ENCODE assay signal across 15 mouse cellular contexts in genomic region chr17:15352869-15353610, GRCm38 (mm10). TPM values are rescaled to one million over a fixed set of nuclear protein-coding genes. Genes with fewer than 3 reads are reported as not detected.
DNase-seq lines count a peak whose midpoint lies in the region; ATAC-seq and TF ChIP-seq lines count a peak whose summit lies in the region.
"Had no signal": no experiment of that assay in that cellular context is flagged by ENCODE, and none has a peak within 500 bp of the region (broad histone marks: within the 10 kb centered on the region; RNA-seq: fewer than 3 reads in every experiment).

No protein-coding gene starts in this region.

- H3K4me1 ChIP-seq in kidney, embryonic 14.5 days (ENCODE audit: control insufficient read depth, insufficient read depth, low read length), result 0 out of 2 replicates have a peak, but pooled peaks cover 4% of the 10 kb centered on the region
- no peaks in the 10 kb centered on the region; the same call in 1 of the 2 replicates for H3K4me1 ChIP-seq in spleen, adult 2 months (ENCODE audit: control insufficient read depth, insufficient read depth, insufficient read length)
- H3K4me1 ChIP-seq: midbrain, embryonic 15.5 days; neural tube, embryonic 12.5 days had no signal

- no peaks in the 10 kb centered on the region for H3K9me3 ChIP-seq in kidney, embryonic 14.5 days (ENCODE audit: control insufficient read depth, low read length)
- H3K9me3 ChIP-seq: intestine, embryonic 15.5 days; limb, embryonic 15.5 days; midbrain, embryonic 15.5 days; neural tube, embryonic 12.5 days had no signal

- DNase-seq in kidney, postnatal 14 days, result no peak
- DNase-seq in lung, postnatal 10 days, result peak; percentile 14
- no peak for DNase-seq in lung, postnatal 36 days
- DNase-seq in brain, adult 2 months (ENCODE audit: low read depth, low spot score), result peak; percentile 76
- DNase-seq in spleen, adult 2 months (ENCODE audit: low read depth in 1 of 2, low spot score in 2 of 2), result peak; percentile 36 to 56
- DNase-seq in thymus, adult 18-20 months, result no peak
- DNase-seq: adrenal gland, postnatal 14 days; heart, postnatal 4 days; retina, postnatal 1 day had no signal

- H3K4me2 ChIP-seq in kidney, embryonic 14.5 days (replicated peaks; ENCODE audit: low read depth, low read length), result no peak overlapping the region
- H3K4me2 ChIP-seq: intestine, embryonic 15.5 days; limb, embryonic 15.5 days; midbrain, embryonic 15.5 days; neural tube, embryonic 12.5 days had no signal

- TF ChIP-seq CTCF in spleen, adult 2 months (IDR thresholded peaks at IDR 0.05; ENCODE audit: extremely low read depth, insufficient read depth, insufficient read length, insufficient replicate concordance), result no peak

- H3K27me3 ChIP-seq in kidney, embryonic 14.5 days (ENCODE audit: control insufficient read depth, insufficient read depth, low read length), result no peaks in the 10 kb centered on the region
- H3K27me3 ChIP-seq in spleen, adult 2 months (ENCODE audit: control insufficient read depth, insufficient read depth, low read length), result no peaks in the 10 kb centered on the region
- H3K27me3 ChIP-seq: intestine, embryonic 15.5 days; limb, embryonic 15.5 days; midbrain, embryonic 15.5 days; neural tube, embryonic 12.5 days had no signal

- TF ChIP-seq POLR2A in spleen, adult 2 months (IDR thresholded peaks at IDR 0.05; ENCODE audit: low read depth, low read length), result no peak

- H3K9ac ChIP-seq in kidney, embryonic 14.5 days (ENCODE audit: low read depth, low read length), result no peak overlapping the region
- H3K9ac ChIP-seq: intestine, embryonic 15.5 days; limb, embryonic 15.5 days; midbrain, embryonic 15.5 days; neural tube, embryonic 12.5 days had no signal

- H3K27ac ChIP-seq in kidney, embryonic 14.5 days (ENCODE audit: low read depth, low read length), result no peak overlapping the region
- H3K27ac ChIP-seq in spleen, adult 2 months (ENCODE audit: insufficient read depth, low read length), result peak overlapping the region; percentile 34; the same call in 1 of the 2 replicates
- H3K27ac ChIP-seq: intestine, embryonic 15.5 days; limb, embryonic 15.5 days; midbrain, embryonic 15.5 days; neural tube, embryonic 12.5 days had no signal

- 42% methylated on average over 10 of the region's 10 CpGs for WGBS in kidney, embryonic 14.5 days
- 40% methylated on average over 10 of the region's 10 CpGs for WGBS in spleen, adult 2 months

- ATAC-seq in kidney, embryonic 14.5 days (ENCODE audit: low FRiP score, low TSS enrichment), result peak; percentile 85; the same call in 1 of the 2 replicates
- ATAC-seq: intestine, embryonic 15.5 days; midbrain, embryonic 15.5 days had no signal

- H3K36me3 ChIP-seq in kidney, embryonic 14.5 days (ENCODE audit: control insufficient read depth, insufficient read depth, low read length), result no peaks in the 10 kb centered on the region
- no peaks in the 10 kb centered on the region for H3K36me3 ChIP-seq in spleen, adult 2 months (ENCODE audit: control insufficient read depth, insufficient read depth, low read length)
- H3K36me3 ChIP-seq: intestine, embryonic 15.5 days; limb, embryonic 15.5 days; midbrain, embryonic 15.5 days; neural tube, embryonic 12.5 days had no signal

- no peak overlapping the region for H3K4me3 ChIP-seq in kidney, embryonic 14.5 days (ENCODE audit: low read length)
- H3K4me3 ChIP-seq in spleen, adult 2 months (ENCODE audit: extremely low read depth, insufficient read depth, insufficient read length), result no peak overlapping the region
- H3K4me3 ChIP-seq: erythroblast, embryonic 14.5 days; intestine, embryonic 15.5 days; limb, embryonic 15.5 days; midbrain, embryonic 15.5 days; neural tube, embryonic 12.5 days had no signal

RNA-seq across cellular contexts. Expression of gene Dll1, which starts 23.6 kb away (rescaled TPM):
- polyA plus RNA-seq in kidney, embryonic 14.5 days (2014; fragmentation: Nextera tagmentation; extraction: Ambion mirVana), result 16.4 and 24.6 TPM in 2 replicates
- 49.3 and 67.8 TPM in 2 replicates for polyA plus RNA-seq in spleen, adult 2 months (2012; rRNA removed)

RNA-seq across cellular contexts. Expression of gene Fam120b, which starts 43.0 kb away (rescaled TPM):
- 18.8 and 29.4 TPM in 2 replicates for polyA plus RNA-seq in kidney, embryonic 14.5 days (2014; fragmentation: Nextera tagmentation; extraction: Ambion mirVana)
- polyA plus RNA-seq in spleen, adult 2 months (2012; rRNA removed), result 8.4 and 8.5 TPM in 2 replicates

Comparison
In these comparisons a context has a peak if more than half of its experiments do, and no peak if none do; other contexts are left out.
1. DNase-seq: peak in lung, postnatal 10 days (single experiment), brain, adult 2 months (single experiment) and spleen, adult 2 months (2 of 2); none in kidney, postnatal 14 days (single experiment), lung, postnatal 36 days (single experiment) and thymus, adult 18-20 months (0 of 2).